Mouse (Mus musculus) R1 (cell line): ENCODE data around the gene Tcf12.

Source experiments
- DNase-seq: peaks from one replicate; pipeline ENCODE4 v3.0.0-alpha.2; 2018; ENCODE audit warnings: low read depth, low spot score

Gene Tcf12

DNA sequence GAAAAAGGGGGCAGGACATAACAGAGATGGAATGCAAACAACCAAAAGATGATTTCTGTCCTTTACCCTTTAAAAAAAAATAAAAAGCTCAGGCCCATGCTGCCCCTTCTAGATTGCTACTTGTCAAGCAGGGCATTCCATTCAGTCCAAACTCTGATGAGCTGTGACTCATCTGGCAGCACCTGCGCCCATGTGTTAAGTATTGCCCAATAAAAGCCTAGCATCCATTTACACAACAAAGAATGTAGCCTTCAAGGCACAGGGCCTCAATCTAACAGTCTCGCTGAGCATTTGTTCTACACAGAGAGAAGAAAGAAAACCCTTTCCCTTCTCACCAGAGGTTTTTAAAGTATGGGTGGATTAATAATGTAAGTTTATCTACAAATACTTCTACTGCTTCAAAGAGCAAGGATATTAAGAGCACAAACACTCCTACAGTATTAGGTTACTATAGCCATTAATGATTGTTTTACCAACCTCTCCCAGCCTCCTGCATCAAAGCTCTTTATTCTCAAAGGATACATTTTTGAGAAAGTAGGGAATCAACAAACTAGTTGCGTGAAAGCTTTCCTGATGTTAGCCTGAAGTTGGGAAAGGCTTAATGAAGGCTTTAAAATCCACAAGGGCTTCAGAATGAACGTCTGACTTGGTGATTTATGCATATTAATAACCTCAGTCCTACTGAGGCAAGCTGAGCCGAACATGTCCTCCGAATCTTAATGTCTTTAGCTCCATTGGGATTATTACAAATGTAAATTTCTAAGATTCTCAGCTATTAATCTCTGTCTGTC, 195.6 kb downstream of the Tcf12 start:
- peak; percentile 72 for DNase-seq

DNA sequence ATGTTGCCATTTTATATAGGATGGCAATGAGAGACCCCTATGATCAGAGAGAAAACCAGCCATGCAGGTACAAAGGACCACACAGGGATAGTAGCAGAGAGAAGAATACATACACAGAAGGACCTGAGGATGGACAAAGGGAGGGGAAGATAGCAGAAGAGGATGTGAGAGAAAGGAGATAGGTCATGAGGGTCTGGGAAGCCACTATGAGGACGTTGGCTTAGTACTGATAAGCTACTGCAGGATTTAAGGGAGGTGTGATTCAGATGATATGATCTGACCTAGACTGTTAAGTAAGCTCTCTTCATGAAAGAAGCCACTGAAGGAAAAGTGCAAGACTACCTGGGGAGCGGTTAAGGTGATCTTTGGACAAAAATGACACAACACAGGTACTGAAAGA, 205.1 kb downstream of the Tcf12 start:
- DNase-seq, result no peak

DNA sequence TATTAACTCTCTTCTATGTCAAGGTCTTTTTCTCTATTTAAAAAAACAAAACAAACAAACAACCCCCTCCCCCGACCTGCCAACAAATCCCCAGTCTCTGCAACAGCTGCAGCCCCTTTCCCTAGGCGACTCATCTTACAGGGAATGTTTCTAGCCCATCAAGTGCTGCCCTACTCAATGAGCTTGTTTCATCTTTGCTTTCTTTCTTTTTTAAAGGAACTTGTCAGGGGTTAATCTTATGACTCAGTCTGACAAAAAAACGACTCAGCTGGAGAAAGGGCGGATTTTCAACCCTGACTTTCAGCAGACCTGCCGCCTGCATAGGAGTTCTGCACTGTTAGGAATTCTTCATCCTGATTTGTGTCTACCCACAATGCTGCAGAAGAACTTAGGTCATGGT, 212.8 kb downstream of the Tcf12 start:
- no peak for DNase-seq

DNA sequence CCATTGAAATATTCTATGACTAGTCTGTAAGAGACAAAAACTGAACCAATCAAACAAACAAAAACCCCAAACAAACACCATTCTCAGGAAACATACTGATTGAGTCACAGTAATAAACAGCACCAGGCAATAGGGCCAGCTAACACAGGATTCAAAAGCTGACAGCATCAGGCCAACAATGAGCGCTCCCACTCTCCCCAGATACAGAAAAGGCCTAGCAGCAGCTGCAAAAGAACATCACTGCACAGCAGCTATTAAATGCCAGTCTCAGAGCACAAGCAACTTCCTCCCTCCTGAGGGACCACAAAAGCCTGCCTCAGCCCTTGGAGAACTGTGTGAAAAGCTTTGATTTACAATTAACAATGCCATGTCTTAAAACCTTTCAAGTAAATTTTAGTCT, 214.3 kb downstream of the Tcf12 start:
- no peak for DNase-seq

DNA sequence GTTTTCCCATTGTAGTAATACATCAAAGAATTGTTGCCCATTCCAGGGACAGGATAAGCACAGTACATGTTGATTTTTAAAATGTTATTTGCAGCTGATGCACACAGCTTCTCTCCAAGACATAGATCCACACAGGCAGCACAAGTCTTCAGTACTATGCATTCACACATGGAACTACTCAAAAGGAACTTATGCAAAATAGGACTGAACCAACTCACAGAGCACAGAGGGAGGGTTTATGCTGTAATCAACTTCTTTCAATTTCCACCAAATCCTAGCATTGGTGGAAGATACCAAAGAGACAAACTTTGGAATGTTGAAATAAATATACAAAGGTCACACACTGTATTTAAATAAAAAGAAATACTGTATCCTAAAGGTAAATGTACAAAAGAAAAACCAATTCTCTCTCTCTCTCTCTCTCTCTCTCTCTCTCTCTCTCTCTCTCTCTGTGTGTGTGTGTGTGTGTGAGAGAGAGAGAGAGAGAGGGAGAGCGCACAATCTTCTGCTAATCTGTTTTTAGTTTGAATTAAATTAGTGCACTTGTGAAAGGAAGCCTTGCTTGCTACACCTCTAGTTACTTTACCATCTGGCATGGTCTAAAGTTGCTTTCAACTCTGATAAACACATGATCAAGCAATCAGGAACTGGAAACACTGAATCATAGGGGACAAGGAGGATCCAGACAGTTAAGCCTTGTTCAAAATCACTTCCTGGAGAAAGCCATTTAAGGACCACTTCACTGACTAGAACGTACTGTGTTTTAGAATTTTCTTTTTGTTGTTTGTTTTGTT, 215.5 kb downstream of the Tcf12 start:
- peak; percentile 49 for DNase-seq

DNA sequence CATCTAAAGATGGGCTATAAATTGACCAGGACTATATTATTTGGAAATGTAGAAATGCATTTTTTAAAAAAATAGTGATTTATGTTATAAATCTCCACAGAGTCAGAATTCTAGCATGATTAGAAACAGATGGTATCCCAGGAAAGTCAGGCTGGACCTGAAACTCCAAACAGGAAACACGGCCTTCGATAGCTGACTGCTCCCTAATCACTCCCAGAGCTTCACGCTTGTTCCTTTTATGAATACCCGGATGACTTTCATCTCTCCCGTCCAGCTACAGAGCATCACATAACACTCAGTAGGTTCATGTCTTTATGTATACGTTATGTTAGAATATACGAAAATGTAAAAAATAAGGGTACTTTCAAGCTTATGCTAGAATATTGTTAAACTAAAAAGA, 216.4 kb downstream of the Tcf12 start:
- DNase-seq, result no peak

DNA sequence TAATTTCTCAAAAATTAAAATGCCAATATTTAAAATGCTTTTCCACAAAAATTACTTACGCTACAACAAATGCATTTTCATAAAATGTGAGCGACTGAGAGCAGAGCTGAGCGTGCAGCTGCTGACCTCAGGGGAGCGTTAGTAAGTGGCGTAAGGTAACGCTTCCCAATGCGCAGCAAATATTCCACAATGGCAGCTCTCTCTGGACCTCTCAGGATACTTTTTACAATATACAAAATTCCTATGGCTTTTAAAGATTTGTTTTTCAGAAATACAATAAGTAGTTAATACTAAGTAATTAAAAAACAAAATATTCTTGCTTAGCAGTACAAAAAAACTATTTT, 216.8 kb downstream of the Tcf12 start:
- no peak for DNase-seq

DNA sequence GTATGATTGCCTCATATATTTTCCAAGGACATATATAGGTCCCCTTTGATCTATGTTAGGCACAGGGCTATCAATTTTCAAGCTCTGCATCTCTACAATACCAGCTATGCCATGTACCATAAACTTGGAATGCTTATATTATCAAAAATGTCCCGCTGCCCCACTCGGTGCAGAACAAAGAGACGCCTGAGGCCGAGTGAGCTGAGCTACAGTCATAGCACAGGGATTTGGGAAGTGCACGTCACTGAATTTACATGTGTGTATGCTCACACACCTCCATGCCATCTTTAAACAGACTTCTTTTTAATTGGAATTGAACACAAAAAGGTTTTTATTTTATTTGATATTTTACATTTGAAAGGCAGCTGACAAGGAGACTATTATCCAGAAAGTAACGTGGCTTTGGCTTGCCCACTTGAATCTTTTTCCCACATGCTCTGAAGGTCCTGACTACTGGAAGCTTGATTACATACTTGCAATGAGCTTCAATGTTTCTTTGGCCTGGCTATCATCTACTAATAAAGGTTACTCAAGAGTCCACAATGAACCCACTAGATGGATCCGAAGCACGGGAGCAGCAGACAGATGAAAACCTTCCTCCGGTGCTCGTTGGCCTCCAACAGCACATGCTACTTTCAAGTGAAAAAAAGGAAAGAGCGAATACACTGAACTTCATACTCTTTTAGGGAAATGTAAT, 217.3 kb downstream of the Tcf12 start:
- DNase-seq, result no peak

DNA sequence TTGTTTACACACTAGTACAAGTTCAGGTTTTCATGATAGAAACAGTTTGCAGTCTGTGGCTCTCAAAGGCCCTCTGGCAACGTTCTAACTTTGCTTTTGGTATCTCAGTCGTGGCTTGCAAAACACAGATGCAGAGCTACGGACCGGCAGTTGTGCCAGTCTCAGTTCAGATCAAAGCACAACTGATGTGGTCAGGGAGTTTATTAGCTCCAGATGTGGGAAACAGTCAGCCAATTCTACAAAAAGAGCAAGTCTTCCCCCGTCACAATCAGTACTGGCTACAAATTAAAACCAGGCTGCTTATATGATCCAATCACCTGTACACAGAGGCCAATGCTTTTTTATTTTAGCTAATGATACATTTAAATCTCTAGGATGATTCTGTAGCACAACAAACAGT, 223.2 kb downstream of the Tcf12 start:
- DNase-seq, result no peak

DNA sequence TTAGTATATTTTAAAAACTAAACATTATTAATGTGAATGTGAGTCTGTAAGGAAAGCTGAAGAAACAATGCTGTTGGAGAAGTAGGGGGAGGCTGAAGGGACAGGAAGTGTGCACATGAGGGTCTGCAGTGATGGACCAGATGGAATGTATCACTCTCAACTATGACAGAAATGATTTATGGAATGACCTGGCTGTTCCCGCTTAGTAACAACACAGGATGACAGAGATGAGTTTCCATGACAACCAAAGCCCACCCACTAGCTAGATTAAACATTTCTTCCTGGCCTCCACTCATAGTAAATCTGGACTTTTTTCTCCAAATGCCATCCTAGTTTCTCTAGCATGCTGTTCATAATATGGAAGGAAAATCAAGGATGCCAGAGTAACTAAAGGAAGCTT, 231.0 kb downstream of the Tcf12 start:
- DNase-seq, result no peak

DNA sequence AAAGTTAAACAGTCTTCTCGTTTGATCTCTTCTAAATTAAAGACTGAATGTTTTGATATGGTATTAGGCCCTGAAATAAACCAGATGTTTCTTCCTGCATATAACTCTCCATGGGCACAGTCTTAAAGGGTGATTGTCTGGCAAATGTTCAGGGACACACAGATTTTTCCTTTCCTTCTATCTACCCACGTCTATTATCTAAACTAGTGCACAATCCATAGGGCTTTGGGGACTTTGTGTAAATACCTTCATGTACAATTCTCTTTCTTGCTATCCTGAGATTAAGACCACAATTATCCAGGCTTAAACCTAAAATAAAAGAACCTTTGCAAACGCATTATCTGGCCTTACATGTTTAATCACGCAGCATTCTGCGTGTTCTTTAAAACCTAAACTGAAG, 231.7 kb downstream of the Tcf12 start:
- no peak for DNase-seq

DNA sequence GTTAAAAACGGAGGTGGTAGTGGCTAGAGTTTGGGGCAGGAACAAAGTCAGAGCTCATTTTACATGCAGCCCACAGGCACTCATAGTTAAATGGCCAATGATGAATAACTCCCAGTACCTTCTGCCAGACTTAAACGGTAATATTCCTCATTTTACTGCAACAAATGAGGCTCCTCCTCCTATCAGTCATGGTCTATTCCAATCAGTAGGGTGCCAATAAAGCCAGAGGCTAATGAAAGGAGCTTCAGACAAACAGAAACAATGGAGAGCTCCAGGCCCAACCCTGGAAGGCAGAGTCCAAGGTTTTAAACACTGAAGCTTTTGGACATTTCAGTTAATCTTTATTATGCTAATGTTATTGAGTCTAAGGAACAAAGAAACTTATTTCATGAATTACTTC, 232.3 kb downstream of the Tcf12 start:
- peak; percentile 93 for DNase-seq

DNA sequence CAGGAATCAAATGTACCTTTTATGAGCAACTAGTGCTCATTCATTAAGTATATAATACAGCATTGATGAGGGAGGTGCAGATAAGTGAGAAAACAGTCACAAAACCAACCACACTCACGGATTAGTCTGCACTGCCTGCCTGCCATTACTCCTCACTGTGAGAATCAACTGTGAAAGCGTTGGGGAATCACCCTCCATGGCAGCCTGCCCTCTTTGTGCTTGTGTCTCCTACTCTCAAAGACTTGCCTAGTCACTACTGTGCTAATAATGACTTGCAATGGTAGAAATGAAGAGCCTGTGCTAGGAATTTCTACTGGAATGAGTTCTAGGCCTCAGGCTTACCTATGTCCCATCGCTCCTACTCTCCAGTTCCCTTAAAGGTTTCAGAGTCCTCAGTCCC, 233.8 kb downstream of the Tcf12 start:
- no peak for DNase-seq

DNA sequence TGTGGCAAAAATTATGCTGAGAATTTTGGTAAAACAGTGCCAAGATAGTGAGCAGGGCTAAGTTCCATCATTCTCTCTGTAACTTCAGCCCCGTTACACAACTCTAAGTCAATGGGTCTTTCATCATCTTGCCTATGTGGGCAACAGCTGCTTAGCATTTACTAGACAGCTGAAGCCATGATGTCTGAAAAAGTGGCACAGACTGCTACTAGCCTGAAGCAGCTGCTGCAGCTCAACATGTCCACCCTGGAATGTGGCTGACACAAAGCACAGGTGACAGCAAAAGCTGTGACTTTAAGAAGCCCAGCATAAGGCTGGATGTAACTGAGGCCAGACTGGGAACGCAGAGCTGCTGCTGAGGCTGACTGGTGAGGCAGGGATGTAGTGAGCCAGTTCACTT, 236.9 kb downstream of the Tcf12 start:
- no peak for DNase-seq

DNA sequence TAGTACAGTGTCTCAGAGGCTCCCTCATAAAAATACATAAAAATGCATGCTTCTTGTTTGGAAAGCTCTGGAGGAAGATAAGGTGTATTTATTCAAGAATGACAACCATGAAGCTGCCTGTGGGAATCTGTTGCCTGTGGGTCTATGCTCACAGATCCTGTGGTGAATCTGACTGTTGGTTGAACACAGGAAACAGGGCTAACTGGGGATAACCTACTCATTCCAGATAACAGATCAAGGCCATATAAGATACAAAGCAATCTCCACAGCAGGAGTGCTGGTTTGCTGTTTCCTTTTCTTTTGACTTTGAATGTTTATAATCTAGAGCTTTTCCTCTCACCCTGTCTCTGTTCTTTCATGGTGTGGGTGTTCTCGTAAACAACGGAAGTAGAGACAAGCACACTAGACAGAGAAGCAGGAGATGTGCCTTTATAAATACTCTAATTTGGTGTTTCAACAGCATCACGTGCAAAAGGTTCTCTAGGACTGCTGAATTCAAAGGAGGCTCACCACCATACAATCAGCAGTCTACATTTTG, 237.6 kb downstream of the Tcf12 start:
- peak; percentile 57 for DNase-seq

DNA sequence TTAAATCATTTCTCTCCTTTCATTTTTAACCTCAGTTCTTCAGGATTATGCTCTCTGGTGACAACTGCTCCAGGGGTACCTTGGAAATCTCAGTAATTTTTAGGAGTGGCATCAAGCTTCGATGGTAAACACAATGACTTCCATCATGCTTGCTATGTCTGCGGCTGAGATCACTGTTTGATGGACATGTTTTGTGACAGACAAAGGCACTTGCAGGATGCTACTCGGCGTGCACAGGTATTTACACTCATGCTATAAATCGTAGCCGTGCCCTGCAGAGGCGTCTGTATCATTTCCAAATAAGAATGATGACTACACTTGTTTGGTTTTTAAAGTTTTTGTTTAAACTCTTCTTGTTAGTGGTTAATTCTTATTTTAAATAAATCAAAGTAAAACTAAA, 248.3 kb downstream of the Tcf12 start:
- no peak for DNase-seq

DNA sequence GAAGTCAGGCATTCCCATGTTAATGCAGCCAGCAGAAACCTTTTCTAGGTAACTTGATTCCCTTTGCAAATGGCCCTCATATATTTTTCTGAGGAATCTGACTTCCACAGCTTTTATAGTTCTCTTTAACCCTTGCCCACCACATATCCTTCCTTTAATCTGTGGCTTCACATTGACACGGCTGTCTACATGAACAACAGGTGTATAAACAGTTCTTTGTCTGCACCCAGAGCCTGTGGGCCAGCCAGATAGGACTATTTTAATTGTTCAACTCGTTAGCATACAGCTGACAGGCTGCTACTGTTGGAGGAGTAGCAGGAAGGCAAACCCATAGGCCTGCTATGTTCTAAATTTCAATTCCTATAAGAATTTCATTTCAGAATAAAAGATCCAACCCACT, 250.0 kb downstream of the Tcf12 start:
- no peak for DNase-seq

DNA sequence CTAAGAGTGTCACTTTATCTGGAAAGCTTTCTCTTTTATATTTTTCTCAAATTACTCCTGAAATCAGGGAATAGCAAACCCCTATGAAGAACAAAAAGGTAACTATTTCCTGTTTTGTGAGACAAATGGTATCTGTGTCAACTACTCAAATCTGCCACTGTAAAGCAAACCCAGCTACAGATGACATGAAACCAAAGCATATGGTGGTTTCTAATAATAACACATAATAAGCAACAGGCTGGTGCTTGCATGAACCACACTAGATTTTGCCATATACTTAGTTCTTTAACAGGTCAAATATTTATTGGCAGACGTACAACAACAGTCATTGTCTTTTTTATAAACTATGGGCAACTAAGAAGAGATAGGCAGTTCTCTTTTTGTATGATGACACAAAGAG, 253.7 kb downstream of the Tcf12 start:
- no peak for DNase-seq

DNA sequence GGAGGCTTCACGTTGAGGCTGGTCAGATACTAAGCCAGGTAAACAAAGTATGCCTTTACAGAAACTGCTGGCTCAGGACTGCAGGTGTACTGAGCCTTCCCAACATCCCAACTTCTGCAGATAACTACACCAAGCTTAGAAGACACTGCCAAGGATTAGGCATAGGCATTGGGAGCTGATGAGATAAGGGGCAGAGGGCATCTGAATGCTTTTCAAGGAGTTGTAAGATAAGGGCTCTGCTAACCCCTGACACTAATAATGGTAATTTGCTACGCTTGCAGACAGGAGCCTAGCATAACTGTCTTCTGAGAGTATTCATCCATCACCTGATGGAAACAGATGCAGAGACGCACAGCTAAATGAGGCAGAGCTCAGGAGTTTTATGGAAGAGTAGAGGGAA, 257.8 kb downstream of the Tcf12 start:
- DNase-seq, result no peak

DNA sequence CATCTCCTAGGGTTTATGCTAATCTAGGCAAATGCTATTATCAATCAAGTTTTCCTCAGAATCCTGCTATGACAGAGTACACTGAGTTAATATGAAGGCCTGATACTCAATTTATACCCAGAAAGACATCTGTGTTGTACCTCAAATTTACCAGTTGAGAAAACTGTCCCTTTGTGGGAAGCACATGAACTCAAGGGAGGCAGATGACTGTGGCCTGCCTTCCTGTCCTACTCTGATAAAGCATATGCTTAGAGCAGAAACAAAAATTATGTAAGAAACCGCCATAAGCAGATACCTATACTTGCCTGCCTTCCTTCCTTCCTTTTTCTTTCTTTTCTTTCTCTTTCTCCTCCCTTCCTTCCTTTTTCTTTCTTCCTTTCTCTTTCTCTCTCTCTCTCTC, 261.4 kb downstream of the Tcf12 start:
- DNase-seq, result no peak

DNA sequence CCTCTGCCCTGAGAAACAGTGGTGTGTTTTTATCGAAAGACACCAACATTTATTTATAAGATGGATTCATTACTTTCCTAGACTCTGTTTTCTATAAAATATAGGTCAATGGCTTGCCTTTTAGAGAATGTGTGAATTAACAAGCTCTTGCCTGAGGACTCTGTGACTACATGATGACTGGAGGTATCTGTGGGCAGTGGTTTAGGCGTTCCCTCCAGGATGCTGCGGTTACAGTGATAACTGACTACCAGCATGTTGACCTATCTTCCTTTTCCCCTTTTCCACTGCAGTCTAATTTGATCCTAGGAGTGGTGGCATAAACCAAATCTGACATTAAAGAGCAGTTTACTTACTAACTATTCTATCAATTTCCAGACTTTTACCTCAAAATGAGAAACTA, 263.3 kb downstream of the Tcf12 start:
- no peak for DNase-seq

DNA sequence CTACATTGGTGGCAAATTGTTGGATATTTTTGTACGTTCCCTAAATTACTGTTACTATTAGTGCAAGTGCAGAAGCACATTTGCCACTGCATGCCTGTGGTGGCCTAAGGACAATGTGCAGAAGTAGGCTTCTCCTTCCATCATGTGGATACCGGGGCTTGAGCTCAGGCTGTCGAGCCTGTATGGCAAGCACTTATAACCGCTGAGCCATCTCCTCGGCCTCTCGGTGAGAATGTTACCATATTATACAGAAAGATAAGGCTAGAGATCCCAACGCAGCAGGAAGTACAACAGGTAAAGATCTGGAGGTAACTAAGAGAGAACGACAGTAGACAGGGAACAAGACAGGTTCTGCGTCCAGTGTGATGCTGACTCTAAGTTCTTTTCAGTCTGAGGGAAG, 263.8 kb downstream of the Tcf12 start:
- no peak for DNase-seq

DNA sequence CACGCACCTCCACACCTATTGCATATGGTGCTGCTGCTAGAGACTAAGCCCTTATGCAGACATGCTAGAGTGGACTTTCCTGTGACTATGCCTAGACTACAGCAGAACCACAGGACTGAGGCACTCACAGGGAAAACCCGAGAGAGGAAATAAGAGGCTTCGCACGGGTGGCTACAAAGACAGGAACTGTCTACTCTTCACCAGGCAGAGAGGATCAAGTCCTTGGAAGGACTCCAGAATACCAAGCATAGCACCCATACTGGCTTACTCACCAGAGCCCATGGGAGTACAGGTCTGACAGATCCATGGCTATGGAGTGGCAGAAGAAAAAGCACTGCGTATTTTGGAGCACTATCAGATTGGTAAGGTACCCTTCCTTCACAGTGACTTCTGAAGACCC, 269.8 kb downstream of the Tcf12 start:
- DNase-seq, result no peak
